Mouse (Mus musculus): ENCODE results near the gene Vmn2r82. TPM values are rescaled to one million over a fixed set of nuclear protein-coding genes. Genes with fewer than 3 reads are reported as not detected.
A peak's percentile ranks its signal among the peaks of the same experiment; 100 is the strongest.
"Not testable (repeated sequence)": the region's sequence is repeated elsewhere in the genome, so short reads cannot be mapped to it uniquely, and the experiment has no call there.

Vmn2r82 gene
- polyA plus RNA-seq (2014; fragmentation: Nextera tagmentation; extraction: Ambion mirVana) = not detected in 2 replicates

GRCm38 (mm10) chr10:79356220-79356619, at the start of gene Vmn2r82:
Gene Vmn2r82 (plus strand): TSS chr10:79356520.
- not testable (repeated sequence) for H3K9me3 ChIP-seq (ENCODE audit: control insufficient read depth, low read length); ATAC-seq (replicated peaks; ENCODE audit: low FRiP score, low TSS enrichment, low read depth); H3K4me3 ChIP-seq (ENCODE audit: low read depth, low read length); H3K4me2 ChIP-seq (ENCODE audit: low read length); H3K27ac ChIP-seq (ENCODE audit: low read depth); H3K4me1 ChIP-seq (replicated peaks; ENCODE audit: control insufficient read depth, insufficient read depth, low read length); DNase-seq (ENCODE audit: low spot score); H3K36me3 ChIP-seq (ENCODE audit: control insufficient read depth, insufficient read depth, low read length); H3K9ac ChIP-seq (ENCODE audit: low read length); H3K27me3 ChIP-seq (replicated peaks; ENCODE audit: control insufficient read depth, insufficient read depth, low read length)
- WGBS = 82% methylated on average over 4 of the region's 4 CpGs

- H3K9me3 ChIP-seq (ENCODE audit: control insufficient read depth, low read length); H3K36me3 ChIP-seq (ENCODE audit: control insufficient read depth, insufficient read depth, low read length); H3K27me3 ChIP-seq (replicated peaks; ENCODE audit: control insufficient read depth, insufficient read depth, low read length); H3K4me1 ChIP-seq (replicated peaks; ENCODE audit: control insufficient read depth, insufficient read depth, low read length): not testable (repeated sequence)
- Histone ChIP-seq H3K4me3 (ENCODE audit: low read depth, low read length) (peak overlapping the region; percentile 22), H3K9ac (ENCODE audit: low read length) (0 out of 2 replicates have a peak overlapping the region, but pooled peaks have one; percentile 7), H3K27ac (ENCODE audit: low read depth) (peak overlapping the region; percentile 43; the same call in 1 of the 2 replicates), H3K4me2 (ENCODE audit: low read length) (peak overlapping the region; percentile 28)
- peak; percentile 66; the same call in 1 of the 2 replicates for ATAC-seq (replicated peaks; ENCODE audit: low FRiP score, low TSS enrichment, low read depth)
- peak; percentile 58 for DNase-seq (ENCODE audit: low spot score)
- 5% methylated on average over 16 of the region's 16 CpGs for WGBS
Observed at GRCm38 (mm10) chr10:79322033-79322736, 34.1 kb upstream of the Vmn2r82 start.

DNA sequence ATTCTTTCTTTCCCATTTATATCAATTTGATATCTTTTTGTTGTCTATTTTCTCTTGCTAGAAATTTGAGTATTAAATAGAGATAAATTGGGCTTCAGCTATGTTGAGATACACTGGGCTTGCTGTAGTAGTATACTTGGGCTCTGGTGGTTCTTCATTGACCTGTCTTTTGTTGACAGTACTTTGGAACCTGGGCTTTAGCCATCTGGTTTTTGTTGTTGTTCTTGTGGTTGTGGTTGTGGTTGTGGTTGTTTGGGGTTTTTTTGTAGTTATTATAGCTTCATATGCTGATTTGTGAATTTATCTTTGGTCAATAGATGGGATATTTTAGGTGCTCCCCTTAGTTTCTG, 33.6 kb upstream of the Vmn2r82 start:
- H3K4me2 ChIP-seq (ENCODE audit: low read length) = no peak overlapping the region
- H3K4me1 ChIP-seq (replicated peaks; ENCODE audit: control insufficient read depth, insufficient read depth, low read length) = no peaks in the 10 kb centered on the region
- DNase-seq (ENCODE audit: low spot score) (no peak), ATAC-seq (replicated peaks; ENCODE audit: low FRiP score, low TSS enrichment, low read depth) (0 out of 2 replicates have a peak, but pooled peaks have one; percentile 40)
- no peaks in the 10 kb centered on the region for H3K36me3 ChIP-seq (ENCODE audit: control insufficient read depth, insufficient read depth, low read length)
- H3K27me3 ChIP-seq (replicated peaks; ENCODE audit: control insufficient read depth, insufficient read depth, low read length) = no peaks in the 10 kb centered on the region
- no peak overlapping the region for H3K27ac ChIP-seq (ENCODE audit: low read depth)
- no peak overlapping the region for H3K4me3 ChIP-seq (ENCODE audit: low read depth, low read length)
- no peak overlapping the region for H3K9ac ChIP-seq (ENCODE audit: low read length)
- H3K9me3 ChIP-seq (ENCODE audit: control insufficient read depth, low read length) = no peaks in the 10 kb centered on the region

GRCm38 (mm10) chr10:79399946-79400700, 43.8 kb downstream of the Vmn2r82 start:
- ATAC-seq (replicated peaks; ENCODE audit: low FRiP score, low TSS enrichment, low read depth); H3K27me3 ChIP-seq (replicated peaks; ENCODE audit: control insufficient read depth, insufficient read depth, low read length); H3K4me3 ChIP-seq (ENCODE audit: low read depth, low read length); H3K36me3 ChIP-seq (ENCODE audit: control insufficient read depth, insufficient read depth, low read length); H3K9ac ChIP-seq (ENCODE audit: low read length); H3K4me1 ChIP-seq (replicated peaks; ENCODE audit: control insufficient read depth, insufficient read depth, low read length); H3K9me3 ChIP-seq (ENCODE audit: control insufficient read depth, low read length); H3K4me2 ChIP-seq (ENCODE audit: low read length); H3K27ac ChIP-seq (ENCODE audit: low read depth); DNase-seq (ENCODE audit: low spot score): not testable (repeated sequence)
- 84% methylated on average over 8 of the region's 8 CpGs for WGBS

DNA sequence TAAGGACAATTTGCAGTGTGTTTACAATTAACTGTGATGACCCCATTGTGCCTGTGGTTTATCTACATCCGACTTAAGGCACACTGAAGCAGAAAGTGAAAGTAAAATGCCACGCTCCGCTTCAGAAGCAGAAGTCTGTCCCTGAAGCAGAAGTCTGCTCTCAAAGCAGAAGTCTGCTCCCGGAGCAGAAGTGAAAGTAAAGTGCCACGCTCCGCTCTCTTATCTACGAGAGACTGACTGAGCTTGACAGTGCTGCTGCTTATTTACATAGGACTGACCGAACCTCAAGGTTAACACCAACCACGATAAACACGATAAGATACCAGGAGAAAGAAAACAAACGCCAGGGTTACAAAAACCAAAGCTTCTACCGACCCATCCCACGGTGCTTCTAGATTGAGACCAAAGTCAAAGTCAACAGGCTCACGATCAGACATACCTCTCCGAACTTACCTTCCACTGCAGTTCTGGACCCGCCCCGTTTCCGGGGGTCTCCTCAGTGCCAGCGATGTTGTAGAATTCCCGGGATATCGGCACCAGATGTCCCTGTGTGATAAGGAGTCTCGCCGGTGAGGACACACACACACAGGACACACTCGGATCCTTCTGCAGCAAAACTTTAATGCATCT, 60.9 kb downstream of the Vmn2r82 start:
- H3K36me3 ChIP-seq (ENCODE audit: control insufficient read depth, insufficient read depth, low read length) = no peaks in the 10 kb centered on the region
- H3K4me2 ChIP-seq (ENCODE audit: low read length) = no peak overlapping the region
- DNase-seq (ENCODE audit: low spot score) (no peak), ATAC-seq (replicated peaks; ENCODE audit: low FRiP score, low TSS enrichment, low read depth) (no peak)
- H3K27me3 ChIP-seq (replicated peaks; ENCODE audit: control insufficient read depth, insufficient read depth, low read length) = no peaks in the 10 kb centered on the region
- H3K9ac ChIP-seq (ENCODE audit: low read length) = no peak overlapping the region
- no peaks in the 10 kb centered on the region for H3K9me3 ChIP-seq (ENCODE audit: control insufficient read depth, low read length)
- no peak overlapping the region for H3K4me3 ChIP-seq (ENCODE audit: low read depth, low read length)
- H3K4me1 ChIP-seq (replicated peaks; ENCODE audit: control insufficient read depth, insufficient read depth, low read length) = no peaks in the 10 kb centered on the region
- 82% methylated on average over 24 of the region's 24 CpGs for WGBS
- no peak overlapping the region for H3K27ac ChIP-seq (ENCODE audit: low read depth)

- not testable (repeated sequence) for H3K9ac ChIP-seq (ENCODE audit: low read length)
Observed at GRCm38 (mm10) chr10:79417772-79418170, 61.5 kb downstream of the Vmn2r82 start.

GRCm38 (mm10) chr10:79435141-79435820, 79.0 kb downstream of the Vmn2r82 start:
- 84% methylated on average over 23 of the region's 23 CpGs for WGBS
- not testable (repeated sequence) for H3K9me3 ChIP-seq (ENCODE audit: control insufficient read depth, low read length); H3K27ac ChIP-seq (ENCODE audit: low read depth); H3K4me2 ChIP-seq (ENCODE audit: low read length); H3K9ac ChIP-seq (ENCODE audit: low read length); H3K36me3 ChIP-seq (ENCODE audit: control insufficient read depth, insufficient read depth, low read length); H3K27me3 ChIP-seq (replicated peaks; ENCODE audit: control insufficient read depth, insufficient read depth, low read length); ATAC-seq (replicated peaks; ENCODE audit: low FRiP score, low TSS enrichment, low read depth); DNase-seq (ENCODE audit: low spot score); H3K4me3 ChIP-seq (ENCODE audit: low read depth, low read length); H3K4me1 ChIP-seq (replicated peaks; ENCODE audit: control insufficient read depth, insufficient read depth, low read length)

More at GRCm38 (mm10) chr10:79417772-79418170, 61.5 kb downstream of the Vmn2r82 start:
- H3K36me3 ChIP-seq (ENCODE audit: control insufficient read depth, insufficient read depth, low read length); H3K27ac ChIP-seq (ENCODE audit: low read depth); ATAC-seq (replicated peaks; ENCODE audit: low FRiP score, low TSS enrichment, low read depth); DNase-seq (ENCODE audit: low spot score); H3K4me2 ChIP-seq (ENCODE audit: low read length); H3K4me1 ChIP-seq (replicated peaks; ENCODE audit: control insufficient read depth, insufficient read depth, low read length); H3K9me3 ChIP-seq (ENCODE audit: control insufficient read depth, low read length); H3K4me3 ChIP-seq (ENCODE audit: low read depth, low read length); H3K27me3 ChIP-seq (replicated peaks; ENCODE audit: control insufficient read depth, insufficient read depth, low read length): not testable (repeated sequence)
- 88% methylated on average over 5 of the region's 6 CpGs for WGBS
